Mouse (Mus musculus): ENCODE results near the gene Rasl12. TPM values are rescaled to one million over a fixed set of nuclear protein-coding genes. Genes with fewer than 3 reads are reported as not detected.

Gene Rasl12
- polyA plus RNA-seq, 1 experiment from 2014 or later = 0.34 TPM

DNA sequence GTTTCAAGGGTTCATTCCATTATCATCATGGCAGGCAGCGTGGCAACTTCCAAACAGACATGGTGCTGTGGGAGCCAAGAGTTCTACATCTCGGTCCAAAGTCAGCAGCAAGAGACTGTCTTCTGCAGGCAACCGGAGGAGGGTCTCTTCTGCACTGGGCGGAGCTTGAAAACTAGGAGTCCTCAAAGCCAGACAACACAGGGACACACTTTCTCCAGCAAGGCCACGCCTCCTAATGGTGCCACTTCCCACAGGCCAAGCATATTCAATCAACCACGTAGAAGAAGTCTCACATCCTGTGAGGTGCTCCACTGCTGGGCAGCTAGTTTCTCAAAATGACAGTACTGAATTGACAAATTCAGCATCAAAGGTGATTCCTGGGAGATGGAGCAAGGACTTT is 49.6 kb downstream of the Rasl12 start:
- Histone ChIP-seq H3K9me3 (replicated peaks; ENCODE audit: control insufficient read depth, low read length) (no peaks in the 10 kb centered on the region), H3K27ac (ENCODE audit: low read length) (no peak overlapping the region), H3K4me1 (ENCODE audit: control insufficient read depth, low read depth, low read length) (no peaks in the 10 kb centered on the region), H3K36me3 (ENCODE audit: control insufficient read depth, insufficient read depth) (peaks cover 17% of the 10 kb centered on the region), H3K4me2 (ENCODE audit: low read depth, low read length) (no peak overlapping the region), H3K9ac (ENCODE audit: low read depth, low read length) (no peak overlapping the region), H3K4me3 (ENCODE audit: low read depth, low read length) (no peak overlapping the region), H3K27me3 (ENCODE audit: control insufficient read depth, insufficient read depth, low read depth, low read length) (no peaks in the 10 kb centered on the region)
- no peak for ATAC-seq (ENCODE audit: low read depth)
- WGBS (ENCODE audit: insufficient replicate concordance) = 80% methylated on average over 6 of the region's 6 CpGs

DNA sequence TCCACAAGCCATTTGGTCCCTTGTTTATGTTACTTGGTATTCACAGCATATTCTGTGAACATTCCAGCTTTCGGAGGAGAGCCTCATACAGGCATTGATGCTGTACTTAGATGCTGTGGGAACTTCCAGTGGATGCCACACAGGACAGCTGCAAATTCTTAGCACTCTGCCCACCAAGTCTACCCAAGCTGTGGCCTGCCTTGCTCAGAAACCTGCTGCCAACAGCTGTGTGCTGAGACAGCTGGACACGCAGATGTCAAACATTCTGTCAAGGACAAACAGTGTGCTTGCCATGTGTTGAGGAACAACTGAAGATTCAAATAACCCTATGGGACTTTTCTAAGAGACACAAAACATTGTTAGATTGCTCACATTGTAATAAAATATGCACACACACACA is 60.7 kb downstream of the Rasl12 start:
- H3K36me3 ChIP-seq (ENCODE audit: control insufficient read depth, insufficient read depth) = no peaks in the 10 kb centered on the region
- ATAC-seq (ENCODE audit: low read depth) = no peak
- H3K27ac ChIP-seq (ENCODE audit: low read length) = no peak overlapping the region
- H3K27me3 ChIP-seq (ENCODE audit: control insufficient read depth, insufficient read depth, low read depth, low read length) = no peaks in the 10 kb centered on the region
- no peak overlapping the region for H3K4me3 ChIP-seq (ENCODE audit: low read depth, low read length)
- 77% methylated on average over 2 of the region's 2 CpGs for WGBS (ENCODE audit: insufficient replicate concordance)
- no peaks in the 10 kb centered on the region for H3K9me3 ChIP-seq (replicated peaks; ENCODE audit: control insufficient read depth, low read length)
- peaks cover 20% of the 10 kb centered on the region for H3K4me1 ChIP-seq (ENCODE audit: control insufficient read depth, low read depth, low read length)
- no peak overlapping the region for H3K9ac ChIP-seq (ENCODE audit: low read depth, low read length)
- no peak overlapping the region for H3K4me2 ChIP-seq (ENCODE audit: low read depth, low read length)

- no peak for ATAC-seq (ENCODE audit: low read depth)
- H3K4me2 ChIP-seq (ENCODE audit: low read depth, low read length) = no peak overlapping the region; the same call in 1 of the 2 replicates
- WGBS (ENCODE audit: insufficient replicate concordance) = 58% methylated on average over 3 of the region's 3 CpGs
Observed at GRCm38 (mm10) chr9:65460198-65460597, 61.9 kb downstream of the Rasl12 start.

DNA sequence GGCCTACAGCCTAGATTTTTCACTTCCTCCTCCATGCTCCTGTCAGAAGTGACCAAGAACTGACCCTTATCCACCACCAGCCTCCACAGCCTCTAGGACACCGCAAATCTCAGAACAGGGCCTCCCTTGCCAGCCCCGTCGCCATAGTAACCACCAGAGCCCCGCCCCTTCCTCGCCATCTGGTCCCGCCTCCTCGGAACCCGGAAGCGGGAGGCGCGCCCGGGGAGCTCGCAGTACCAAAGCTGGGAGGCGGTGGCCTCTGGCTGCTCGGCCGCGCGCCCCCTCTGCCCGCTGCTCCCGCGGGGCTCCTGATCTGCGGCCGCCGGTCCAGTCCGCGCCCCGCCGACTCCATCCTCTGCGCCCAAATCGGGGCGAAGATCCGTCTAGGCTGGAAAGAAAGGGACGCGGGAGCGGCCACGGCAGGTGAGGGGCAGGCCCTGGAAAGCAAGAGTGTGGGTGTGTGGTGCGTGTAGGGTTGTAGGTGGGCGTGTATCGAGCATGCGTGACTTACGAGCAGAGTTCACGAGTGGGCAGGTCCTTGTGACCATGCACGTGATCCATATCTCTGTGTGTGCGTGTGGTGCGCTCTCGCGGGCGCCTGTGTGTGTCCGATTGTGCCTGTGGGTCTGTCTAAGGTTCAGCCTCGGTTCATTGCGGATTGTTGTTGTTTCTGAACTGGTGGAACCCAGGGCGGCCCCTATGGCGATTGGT is 62.6 kb downstream of the Rasl12 start, which contains the start of gene Spg21:
Gene Spg21, plus strand, starts transcription at position 216 of the 711 bp plus-strand sequence.
- H3K27me3 ChIP-seq (ENCODE audit: control insufficient read depth, insufficient read depth, low read depth, low read length) = no peaks in the 10 kb centered on the region
- H3K4me1 ChIP-seq (ENCODE audit: control insufficient read depth, low read depth, low read length) = peaks cover 23% of the 10 kb centered on the region
- H3K4me3 ChIP-seq (ENCODE audit: low read depth, low read length) = peak within 1 kb of the TSS; percentile 72
- H3K9me3 ChIP-seq (replicated peaks; ENCODE audit: control insufficient read depth, low read length) = no peaks in the 10 kb centered on the region
- H3K4me2 ChIP-seq (ENCODE audit: low read depth, low read length) = peak within 1 kb of the TSS; percentile 75
- ATAC-seq (ENCODE audit: low read depth) = peak; percentile 89
- H3K36me3 ChIP-seq (ENCODE audit: control insufficient read depth, insufficient read depth) = peaks cover 3% of the 10 kb centered on the region; the same call in 1 of the 2 replicates
- peak within 1 kb of the TSS; percentile 70 for H3K9ac ChIP-seq (ENCODE audit: low read depth, low read length)
- WGBS (ENCODE audit: insufficient replicate concordance) = under 1% methylated on average over 53 of the region's 53 CpGs
- peak within 1 kb of the TSS; percentile 78 for H3K27ac ChIP-seq (ENCODE audit: low read length)

More at GRCm38 (mm10) chr9:65460198-65460597, 61.9 kb downstream of the Rasl12 start:
- Histone ChIP-seq H3K4me3 (ENCODE audit: low read depth, low read length) (no peak overlapping the region), H3K27me3 (ENCODE audit: control insufficient read depth, insufficient read depth, low read depth, low read length) (no peaks in the 10 kb centered on the region), H3K4me1 (ENCODE audit: control insufficient read depth, low read depth, low read length) (peaks cover 23% of the 10 kb centered on the region), H3K27ac (ENCODE audit: low read length) (no peak overlapping the region), H3K36me3 (ENCODE audit: control insufficient read depth, insufficient read depth) (no peaks in the 10 kb centered on the region), H3K9ac (ENCODE audit: low read depth, low read length) (no peak overlapping the region), H3K9me3 (replicated peaks; ENCODE audit: control insufficient read depth, low read length) (no peaks in the 10 kb centered on the region)

- no peaks in the 10 kb centered on the region for H3K27me3 ChIP-seq (ENCODE audit: control insufficient read depth, insufficient read depth, low read depth, low read length)
- no peak overlapping the region for H3K4me3 ChIP-seq (ENCODE audit: low read depth, low read length)
- H3K9me3 ChIP-seq (replicated peaks; ENCODE audit: control insufficient read depth, low read length) = no peaks in the 10 kb centered on the region
- H3K9ac ChIP-seq (ENCODE audit: low read depth, low read length) = no peak overlapping the region
- peaks cover 3% of the 10 kb centered on the region; the same call in 1 of the 2 replicates for H3K36me3 ChIP-seq (ENCODE audit: control insufficient read depth, insufficient read depth)
- H3K27ac ChIP-seq (ENCODE audit: low read length) = no peak overlapping the region
- no peak for ATAC-seq (ENCODE audit: low read depth)
- no peak overlapping the region for H3K4me2 ChIP-seq (ENCODE audit: low read depth, low read length)
- 86% methylated on average over 5 of the region's 5 CpGs for WGBS (ENCODE audit: insufficient replicate concordance)
- peaks cover 23% of the 10 kb centered on the region for H3K4me1 ChIP-seq (ENCODE audit: control insufficient read depth, low read depth, low read length)
Observed at GRCm38 (mm10) chr9:65462544-65462943, 64.2 kb downstream of the Rasl12 start.

DNA sequence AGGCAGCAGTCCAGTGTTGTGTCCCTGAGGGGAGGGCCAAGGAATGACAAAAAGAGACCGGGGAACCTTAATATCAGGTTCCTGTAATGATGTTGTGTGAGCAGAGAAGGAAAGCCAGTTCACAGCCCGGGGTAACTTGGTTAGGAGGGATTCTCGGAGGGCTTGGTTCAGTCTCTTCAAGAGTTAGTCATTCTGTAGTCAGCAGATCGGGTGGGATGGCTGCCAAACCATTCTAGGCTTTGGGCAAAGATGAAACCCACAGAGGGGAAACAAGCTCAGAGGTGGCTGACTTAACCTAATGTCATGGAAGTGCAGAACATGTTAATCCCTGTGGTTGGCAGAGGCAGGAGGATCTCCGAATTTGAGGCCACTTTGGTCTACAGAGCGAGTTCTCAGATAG is 65.9 kb downstream of the Rasl12 start:
- no peak overlapping the region for H3K27ac ChIP-seq (ENCODE audit: low read length)
- H3K4me1 ChIP-seq (ENCODE audit: control insufficient read depth, low read depth, low read length) = peaks cover 25% of the 10 kb centered on the region
- WGBS (ENCODE audit: insufficient replicate concordance) = 66% methylated on average over 6 of the region's 6 CpGs
- ATAC-seq (ENCODE audit: low read depth) = no peak
- peaks cover 3% of the 10 kb centered on the region; the same call in 1 of the 2 replicates for H3K36me3 ChIP-seq (ENCODE audit: control insufficient read depth, insufficient read depth)
- H3K27me3 ChIP-seq (ENCODE audit: control insufficient read depth, insufficient read depth, low read depth, low read length) = no peaks in the 10 kb centered on the region
- no peak overlapping the region for H3K9ac ChIP-seq (ENCODE audit: low read depth, low read length)
- no peak overlapping the region for H3K4me2 ChIP-seq (ENCODE audit: low read depth, low read length)
- H3K4me3 ChIP-seq (ENCODE audit: low read depth, low read length) = no peak overlapping the region
- H3K9me3 ChIP-seq (replicated peaks; ENCODE audit: control insufficient read depth, low read length) = no peaks in the 10 kb centered on the region

Other genes with a start within 250 kb of the Rasl12 start
- gene Parp16, start 203.2 kb upstream of the Rasl12 start, polyA plus RNA-seq (2015; fragmentation: Nextera tagmentation; extraction: Ambion mirVana) = 9.9 and 11.2 TPM in 2 replicates
- gene Cilp, start 133.3 kb upstream of the Rasl12 start, polyA plus RNA-seq (2015; fragmentation: Nextera tagmentation; extraction: Ambion mirVana) = 0.06 and 0.12 TPM in 2 replicates
- 41.6 and 42.2 TPM in 2 replicates for gene Clpx, start 104.2 kb upstream of the Rasl12 start, polyA plus RNA-seq (2015; fragmentation: Nextera tagmentation; extraction: Ambion mirVana)
- 1.6 and 1.8 TPM in 2 replicates for gene Pdcd7, start 52.4 kb upstream of the Rasl12 start, polyA plus RNA-seq (2015; fragmentation: Nextera tagmentation; extraction: Ambion mirVana)
- gene Ubap1l, start 37.5 kb upstream of the Rasl12 start, polyA plus RNA-seq (2015; fragmentation: Nextera tagmentation; extraction: Ambion mirVana) = not detected in 2 replicates
- gene Kbtbd13, start 6.9 kb upstream of the Rasl12 start, polyA plus RNA-seq (2015; fragmentation: Nextera tagmentation; extraction: Ambion mirVana) = 0.25 and 0.42 TPM in 2 replicates
- 0.17 TPM in 1 of 2 replicates, not detected in the other for gene Slc51b, start 24.4 kb downstream of the Rasl12 start, polyA plus RNA-seq (2015; fragmentation: Nextera tagmentation; extraction: Ambion mirVana)
- gene Mtfmt, start 37.3 kb downstream of the Rasl12 start, polyA plus RNA-seq (2015; fragmentation: Nextera tagmentation; extraction: Ambion mirVana) = 5.1 and 6.3 TPM in 2 replicates
- 24.6 and 26.7 TPM in 2 replicates for gene Spg21, start 62.4 kb downstream of the Rasl12 start, polyA plus RNA-seq (2015; fragmentation: Nextera tagmentation; extraction: Ambion mirVana)
- gene Ankdd1a, start 121.7 kb downstream of the Rasl12 start, polyA plus RNA-seq (2015; fragmentation: Nextera tagmentation; extraction: Ambion mirVana) = 0.06 TPM in 1 of 2 replicates, not detected in the other
- 23.1 and 24.5 TPM in 2 replicates for gene Plekho2, start 181.5 kb downstream of the Rasl12 start, polyA plus RNA-seq (2015; fragmentation: Nextera tagmentation; extraction: Ambion mirVana)
- 9.6 and 10.9 TPM in 2 replicates for gene Pif1, start 188.7 kb downstream of the Rasl12 start, polyA plus RNA-seq (2015; fragmentation: Nextera tagmentation; extraction: Ambion mirVana)
- gene Rbpms2, start 231.1 kb downstream of the Rasl12 start, polyA plus RNA-seq (2015; fragmentation: Nextera tagmentation; extraction: Ambion mirVana) = 11.9 and 14.6 TPM in 2 replicates

Data from liver, embryonic 16.5 days (tissue).